Mouse (Mus musculus) ES-E14 (cell line): Measurements from ENCODE around the gene Pebp1.

Experiments used
- CHD2 ChIP-seq: IDR thresholded peaks from 2 replicates; pipeline ENCODE4 v1.6.1; 2014; ENCODE audit warnings: mild to moderate bottlenecking, low read depth, low read length, inconsistent platforms
- HCFC1 ChIP-seq: IDR thresholded peaks from 2 replicates; pipeline ENCODE4 v1.6.1; 2012; ENCODE audit warnings: low read length, inconsistent platforms, borderline replicate concordance; ENCODE audit not compliant: insufficient read depth
- MAFK ChIP-seq: IDR thresholded peaks from 2 replicates; pipeline ENCODE4 v1.6.1; 2014; ENCODE audit warnings: mild to moderate bottlenecking, low read depth, low read length, inconsistent platforms; ENCODE audit not compliant: insufficient read depth
- ZC3H11A ChIP-seq: IDR thresholded peaks from 2 replicates; pipeline ENCODE4 v1.6.1; 2012; ENCODE audit warnings: low read depth, mild to moderate bottlenecking, inconsistent platforms, low read length, borderline replicate concordance
- ZNF384 ChIP-seq: IDR thresholded peaks from 2 replicates; pipeline ENCODE4 v1.6.1; 2012; ENCODE audit warnings: low read depth, low read length, inconsistent platforms

GRCm38 (mm10) chr5:117285266-117285665 lies 2.2 kb downstream of the Pebp1 start:
- no peak for TF ChIP-seq HCFC1
- no peak for TF ChIP-seq ZC3H11A
- no peak for TF ChIP-seq MAFK
- no peak for TF ChIP-seq ZNF384
- no peak for TF ChIP-seq CHD2
